Mouse (Mus musculus) forebrain, embryonic 15.5 days (tissue): ENCODE data around the gene Tdo2. TPM values are rescaled to one million over a fixed set of nuclear protein-coding genes. Genes with fewer than 3 reads are reported as not detected.

Experiments
- ATAC-seq: fragments of 200-750 bp; cut with Nextera tagmentation; replicated peaks from 2 replicates; pipeline ENCODE4 v1.8.0; 2017; ENCODE audit warnings: mild to moderate bottlenecking, moderate TSS enrichment, moderate library complexity
- H3K27ac ChIP-seq: fragments of 300-500 bp; sonication (generic); replicated peaks from 2 replicates; pipeline ENCODE4 v1.5.1; 2015; ENCODE audit warnings: mild to moderate bottlenecking, inconsistent platforms
- H3K27me3 ChIP-seq: fragments of 300-500 bp; sonication (generic); 2 replicates; pipeline ENCODE4 v1.6.1; 2015; ENCODE audit warnings: inconsistent platforms
- H3K36me3 ChIP-seq: fragments of 300-500 bp; sonication (generic); 2 replicates; pipeline ENCODE4 v1.6.1; 2015; ENCODE audit warnings: mild to moderate bottlenecking, inconsistent platforms
- H3K4me1 ChIP-seq: fragments of 300-500 bp; sonication (generic); 2 replicates; pipeline ENCODE4 v1.6.1; 2015; ENCODE audit warnings: inconsistent platforms
- H3K4me2 ChIP-seq: fragments of 300-500 bp; sonication (generic); replicated peaks from 2 replicates; pipeline ENCODE4 v1.6.1; 2015; ENCODE audit warnings: mild to moderate bottlenecking, inconsistent platforms
- H3K4me3 ChIP-seq: fragments of 300-500 bp; sonication (generic); 2 replicates; pipeline ENCODE4 v1.5.1; 2015; ENCODE audit warnings: mild to moderate bottlenecking, inconsistent platforms
- H3K9ac ChIP-seq: fragments of 300-500 bp; sonication (generic); replicated peaks from 2 replicates; pipeline ENCODE4 v1.6.1; 2015; ENCODE audit warnings: mild to moderate bottlenecking, inconsistent platforms
- H3K9me3 ChIP-seq: fragments of 300-500 bp; sonication (generic); 2 replicates; pipeline ENCODE4 v1.6.1; 2016; ENCODE audit warnings: inconsistent platforms
- WGBS: fragments of 180-500 bp; shearing (Covaris S2); methylation state at CpG from one replicate; pipeline ENCODE4 v1.1.7; 2015; ENCODE audit warnings: mixed read lengths; 5-methylcytosine and 5-hydroxymethylcytosine counted together
- polyA plus RNA-seq: library from polyadenylated mRNA; unstranded; fragments of >200 nt; fragmentation: Nextera tagmentation; extraction: Ambion mirVana; gene quantifications from 2 replicates; pipeline ENCODE4 v1.2.1, GENCODE M21; 2015

Tdo2 gene
- polyA plus RNA-seq, 1 experiment from 2014 or later: 2.0 TPM

DNA sequence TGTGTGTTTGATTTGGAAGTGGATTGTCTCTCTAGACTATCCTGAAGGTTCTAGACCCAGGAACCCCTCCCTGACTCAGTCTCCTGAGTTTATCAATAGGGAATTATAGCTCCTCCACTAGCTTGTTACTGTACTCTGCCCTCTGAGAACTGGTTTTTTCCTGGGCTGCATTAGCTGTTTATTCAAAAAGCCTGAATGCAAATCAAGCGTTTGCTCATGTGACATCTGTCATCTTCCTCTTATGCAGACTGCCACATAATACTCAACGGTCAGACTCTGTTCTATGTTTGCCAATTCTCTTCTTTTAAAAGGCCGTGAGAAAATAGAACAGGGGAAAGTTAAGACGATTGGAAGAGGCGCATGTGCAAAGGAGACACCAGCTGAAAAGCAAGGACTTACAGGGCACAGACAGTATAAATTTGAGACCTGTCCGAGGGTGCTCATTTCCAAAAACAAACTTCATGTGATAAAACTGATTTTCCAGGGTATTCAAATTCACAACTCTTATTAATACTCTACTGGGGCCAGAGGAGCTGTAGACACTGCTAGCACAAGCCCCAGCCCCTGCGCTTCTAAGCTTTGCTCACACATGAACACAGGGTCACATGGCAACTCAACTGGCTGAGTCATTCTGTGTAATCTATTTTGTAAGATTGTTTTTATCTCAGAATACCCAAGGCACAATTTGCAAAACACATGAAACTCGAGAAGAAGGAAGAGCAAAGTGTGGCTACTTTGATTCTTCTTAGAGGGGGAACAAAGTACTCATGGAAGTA lies 7.3 kb upstream of the Tdo2 start:
- no peak for ATAC-seq
- 75% methylated on average over 8 of the region's 8 CpGs for WGBS

DNA sequence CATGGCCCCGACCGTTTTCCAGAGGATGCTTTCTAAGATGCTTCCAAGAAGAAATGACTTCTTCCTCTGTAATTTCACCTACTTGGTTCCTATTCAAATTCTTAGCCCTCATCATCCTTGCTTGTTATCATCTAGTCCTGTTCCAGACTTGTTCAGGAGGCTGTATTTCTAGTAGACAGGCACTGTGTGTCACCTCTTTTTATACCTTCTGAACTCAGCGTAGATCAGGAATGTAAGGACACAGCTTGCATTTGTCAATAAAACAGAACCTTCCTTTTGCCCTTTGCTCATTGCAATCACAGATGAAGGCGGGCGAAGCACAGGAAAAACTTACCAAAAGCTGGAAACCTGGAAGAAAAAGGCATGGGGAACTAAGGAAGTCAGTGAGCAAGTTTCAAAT lies 6.0 kb upstream of the Tdo2 start, which contains the start of gene Asic5:
TSS of gene Asic5 (plus strand) at position 301 of the 400 bp plus-strand sequence.
- Histone ChIP-seq H3K36me3 (no peaks in the 10 kb centered on the region), H3K9me3 (no peaks in the 10 kb centered on the region), H3K4me3 (no peak within 1 kb of the TSS), H3K27me3 (no peaks in the 10 kb centered on the region), H3K4me2 (no peak within 1 kb of the TSS), H3K9ac (no peak within 1 kb of the TSS), H3K4me1 (no peaks in the 10 kb centered on the region), H3K27ac (no peak within 1 kb of the TSS)
- ATAC-seq: no peak
- WGBS: 95% methylated on average over 5 of the region's 5 CpGs

More for the DNA sequence above, 7.3 kb upstream of the Tdo2 start:
- Histone ChIP-seq H3K9me3 (no peaks in the 10 kb centered on the region), H3K4me3 (no peak overlapping the region), H3K4me1 (no peaks in the 10 kb centered on the region), H3K27me3 (no peaks in the 10 kb centered on the region), H3K9ac (no peak overlapping the region), H3K4me2 (no peak overlapping the region), H3K36me3 (no peaks in the 10 kb centered on the region), H3K27ac (no peak overlapping the region)

- no peak overlapping the region for H3K4me3 ChIP-seq
- H3K27me3 ChIP-seq: no peaks in the 10 kb centered on the region
- ATAC-seq: no peak
- H3K36me3 ChIP-seq: no peaks in the 10 kb centered on the region
- 91% methylated on average over 5 of the region's 5 CpGs for WGBS
- no peak overlapping the region for H3K9ac ChIP-seq
- H3K9me3 ChIP-seq: no peaks in the 10 kb centered on the region
- H3K27ac ChIP-seq: no peak overlapping the region
- no peak overlapping the region for H3K4me2 ChIP-seq
- no peaks in the 10 kb centered on the region for H3K4me1 ChIP-seq
These were observed 5.6 kb upstream of the Tdo2 start for GRCm38 (mm10) chr3:81981576-81981975.

DNA sequence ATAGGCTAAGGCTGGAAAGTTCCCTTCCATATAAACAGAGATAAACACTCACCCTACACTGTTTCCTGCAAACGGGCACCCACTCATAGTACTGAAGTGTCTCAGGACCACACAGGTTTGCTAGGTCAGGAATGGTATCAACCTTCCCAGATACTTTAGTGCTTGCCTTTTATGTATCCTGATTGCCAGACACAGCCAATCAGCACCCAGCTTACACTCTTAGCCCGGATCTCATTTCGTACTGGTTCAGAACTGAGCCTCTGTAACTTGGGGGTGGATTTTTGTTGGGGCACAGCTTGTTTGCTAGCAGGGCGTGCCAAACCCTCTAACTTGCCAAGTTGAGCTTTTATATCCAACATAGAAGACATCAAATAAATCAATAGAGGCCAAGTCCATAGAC lies 395 bp downstream of the Tdo2 start:
- no peaks in the 10 kb centered on the region for H3K9me3 ChIP-seq
- H3K4me3 ChIP-seq: no peak overlapping the region
- H3K36me3 ChIP-seq: no peaks in the 10 kb centered on the region
- no peak for ATAC-seq
- no peak overlapping the region for H3K27ac ChIP-seq
- H3K4me1 ChIP-seq: no peaks in the 10 kb centered on the region
- WGBS: 70% methylated on average over 4 of the region's 4 CpGs
- no peaks in the 10 kb centered on the region for H3K27me3 ChIP-seq
- no peak overlapping the region for H3K4me2 ChIP-seq
- H3K9ac ChIP-seq: no peak overlapping the region

DNA sequence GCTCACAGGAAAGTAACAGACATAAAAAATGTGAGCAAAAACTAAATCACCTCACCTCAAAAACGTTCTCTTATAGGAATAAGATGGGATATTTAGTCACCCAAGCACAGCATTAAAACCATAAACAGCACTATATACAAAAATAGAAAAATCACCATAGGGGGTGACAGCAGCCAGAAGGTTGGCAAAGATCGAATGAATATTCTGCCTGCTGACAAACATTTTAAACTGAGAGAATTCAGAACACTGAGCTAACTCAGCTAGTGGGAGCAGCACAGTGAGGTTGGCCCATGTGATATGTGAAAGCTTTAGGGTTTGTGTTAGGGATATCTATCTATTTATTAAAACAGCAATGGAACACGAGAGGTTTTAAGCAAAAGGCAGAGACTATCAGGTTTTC lies 11.4 kb downstream of the Tdo2 start:
- H3K9ac ChIP-seq: no peak overlapping the region
- H3K4me1 ChIP-seq: no peaks in the 10 kb centered on the region
- no peaks in the 10 kb centered on the region for H3K36me3 ChIP-seq
- no peaks in the 10 kb centered on the region for H3K9me3 ChIP-seq
- H3K27ac ChIP-seq: no peak overlapping the region
- H3K4me3 ChIP-seq: no peak overlapping the region
- 58% methylated on average over 3 of the region's 3 CpGs for WGBS
- H3K4me2 ChIP-seq: no peak overlapping the region
- ATAC-seq: no peak
- no peaks in the 10 kb centered on the region for H3K27me3 ChIP-seq

- H3K4me1 ChIP-seq: no peaks in the 10 kb centered on the region
- no peaks in the 10 kb centered on the region for H3K27me3 ChIP-seq
- no peak overlapping the region for H3K4me3 ChIP-seq
- H3K9me3 ChIP-seq: no peaks in the 10 kb centered on the region
- no peaks in the 10 kb centered on the region for H3K36me3 ChIP-seq
- H3K4me2 ChIP-seq: no peak overlapping the region
- no peak for ATAC-seq
- WGBS: 75% methylated on average over 5 of the region's 5 CpGs
- H3K27ac ChIP-seq: no peak overlapping the region
- H3K9ac ChIP-seq: no peak overlapping the region
These were observed 12.2 kb downstream of the Tdo2 start for GRCm38 (mm10) chr3:81963768-81964167.

DNA sequence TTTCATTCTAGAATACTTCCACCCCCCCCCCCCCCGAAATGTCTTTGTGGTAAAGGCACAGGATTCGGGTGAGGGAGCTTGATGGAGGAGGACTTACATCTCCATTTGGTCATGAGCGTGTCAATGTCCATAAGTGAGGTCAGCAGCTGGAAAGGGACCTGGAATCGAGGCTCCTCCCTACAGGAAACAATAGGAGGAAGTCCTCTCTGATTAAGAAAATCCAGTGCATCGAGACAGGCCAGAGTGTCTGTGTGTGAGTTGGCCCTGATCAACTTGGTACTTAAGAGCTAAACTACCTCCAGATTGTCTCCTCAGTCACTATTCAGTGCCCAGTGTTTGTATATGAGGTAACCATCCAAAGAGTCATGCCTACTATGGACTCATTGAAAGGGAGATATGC lies 14.7 kb downstream of the Tdo2 start:
- no peak overlapping the region for H3K9ac ChIP-seq
- no peak overlapping the region for H3K27ac ChIP-seq
- 88% methylated on average over 5 of the region's 5 CpGs for WGBS
- no peaks in the 10 kb centered on the region for H3K9me3 ChIP-seq
- no peaks in the 10 kb centered on the region for H3K4me1 ChIP-seq
- H3K4me2 ChIP-seq: no peak overlapping the region
- no peaks in the 10 kb centered on the region for H3K27me3 ChIP-seq
- H3K4me3 ChIP-seq: no peak overlapping the region
- no peaks in the 10 kb centered on the region for H3K36me3 ChIP-seq
- no peak for ATAC-seq

DNA sequence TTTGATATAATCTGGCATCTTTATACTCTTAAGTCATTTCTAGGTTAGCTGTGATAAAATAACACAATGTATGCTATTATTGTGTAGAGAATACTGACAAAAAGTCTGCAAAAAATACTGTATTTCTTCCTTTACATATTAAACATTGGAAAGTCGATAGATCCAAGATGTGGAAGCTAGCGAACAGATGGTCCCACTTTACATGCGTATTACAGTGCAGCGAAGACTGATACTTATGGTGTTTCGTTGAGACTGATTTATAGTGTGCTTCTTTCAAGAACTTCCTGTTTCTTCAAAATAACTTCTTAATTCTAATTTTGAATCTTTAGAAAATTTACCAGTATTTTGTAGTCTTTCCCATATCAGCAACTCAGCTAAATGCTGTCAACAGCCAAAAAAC lies 18.5 kb downstream of the Tdo2 start:
- ATAC-seq: no peak
- no peaks in the 10 kb centered on the region for H3K4me1 ChIP-seq
- H3K4me2 ChIP-seq: no peak overlapping the region
- H3K27me3 ChIP-seq: no peaks in the 10 kb centered on the region
- 69% methylated on average over 5 of the region's 5 CpGs for WGBS
- no peak overlapping the region for H3K4me3 ChIP-seq
- H3K9ac ChIP-seq: no peak overlapping the region
- no peaks in the 10 kb centered on the region for H3K9me3 ChIP-seq
- H3K27ac ChIP-seq: no peak overlapping the region; the same call in 1 of the 2 replicates
- no peaks in the 10 kb centered on the region for H3K36me3 ChIP-seq

DNA sequence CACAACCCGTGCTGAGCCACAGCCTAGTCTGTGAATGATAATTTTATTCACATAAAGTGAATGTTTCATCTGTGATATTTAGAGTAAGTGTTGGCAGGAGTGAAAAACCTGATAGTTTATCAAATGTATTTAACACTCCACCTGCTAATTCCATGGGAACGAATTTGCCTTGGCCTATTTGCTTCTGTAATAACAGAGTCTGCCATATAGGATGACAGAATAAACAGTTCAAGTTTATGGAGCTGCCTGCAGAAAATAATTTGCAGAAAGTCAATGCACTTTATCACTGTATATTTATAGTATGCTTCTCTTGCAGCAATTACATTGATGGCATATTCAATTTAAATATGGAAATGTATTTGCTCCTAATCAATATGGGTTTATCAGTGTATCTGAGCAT lies 24.2 kb downstream of the Tdo2 start:
- peak; percentile 60; the same call in 1 of the 2 replicates for ATAC-seq
- no peak overlapping the region for H3K27ac ChIP-seq
- H3K9ac ChIP-seq: no peak overlapping the region
- no peaks in the 10 kb centered on the region for H3K27me3 ChIP-seq
- no peak overlapping the region for H3K4me2 ChIP-seq
- no peaks in the 10 kb centered on the region for H3K4me1 ChIP-seq
- no peaks in the 10 kb centered on the region for H3K9me3 ChIP-seq
- 57% methylated on average over 2 of the region's 2 CpGs for WGBS
- no peak overlapping the region for H3K4me3 ChIP-seq
- H3K36me3 ChIP-seq: no peaks in the 10 kb centered on the region

- no peaks in the 10 kb centered on the region for H3K9me3 ChIP-seq
- no peak overlapping the region for H3K4me2 ChIP-seq
- H3K4me3 ChIP-seq: no peak overlapping the region
- ATAC-seq: no peak
- H3K9ac ChIP-seq: no peak overlapping the region
- H3K27ac ChIP-seq: no peak overlapping the region
- no peaks in the 10 kb centered on the region for H3K4me1 ChIP-seq
- 87% methylated on average over 1 of the region's 1 CpGs for WGBS
- no peaks in the 10 kb centered on the region for H3K36me3 ChIP-seq
- H3K27me3 ChIP-seq: no peaks in the 10 kb centered on the region
These were observed 27.0 kb downstream of the Tdo2 start for GRCm38 (mm10) chr3:81949048-81949447.

DNA sequence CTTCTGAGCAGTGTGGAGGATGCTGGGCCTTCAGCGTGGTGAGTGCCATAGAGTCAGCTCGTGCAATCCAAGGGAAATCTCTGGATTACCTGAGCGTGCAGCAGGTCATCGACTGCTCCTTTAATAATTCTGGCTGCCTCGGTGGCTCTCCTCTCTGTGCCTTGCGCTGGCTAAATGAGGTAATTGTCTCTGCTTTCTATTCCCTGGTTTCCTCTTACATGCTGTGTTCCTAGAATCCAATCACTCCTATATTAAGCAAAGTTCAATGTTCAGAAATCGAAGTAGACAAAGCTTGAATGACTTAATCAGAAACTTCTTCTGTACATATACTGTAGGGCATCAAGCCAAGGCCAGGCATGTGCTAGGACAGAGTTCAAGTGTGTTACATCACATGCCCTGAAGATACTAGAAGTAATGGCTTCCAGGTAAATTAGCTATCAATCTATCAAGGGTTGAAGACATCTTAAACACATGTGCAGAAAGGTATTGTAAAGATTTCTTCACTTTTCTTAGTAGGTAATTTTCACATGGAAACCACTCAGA lies 31.1 kb downstream of the Tdo2 start:
- Histone ChIP-seq H3K9me3 (no peaks in the 10 kb centered on the region), H3K4me1 (no peaks in the 10 kb centered on the region), H3K4me2 (no peak overlapping the region), H3K36me3 (no peaks in the 10 kb centered on the region), H3K27ac (no peak overlapping the region), H3K4me3 (no peak overlapping the region), H3K9ac (no peak overlapping the region), H3K27me3 (no peaks in the 10 kb centered on the region)
- 92% methylated on average over 7 of the region's 7 CpGs for WGBS
- ATAC-seq: no peak

- Histone ChIP-seq H3K9ac (no peak overlapping the region), H3K4me3 (no peak overlapping the region), H3K9me3 (no peaks in the 10 kb centered on the region), H3K4me1 (no peaks in the 10 kb centered on the region), H3K36me3 (no peaks in the 10 kb centered on the region), H3K27ac (no peak overlapping the region), H3K4me2 (no peak overlapping the region), H3K27me3 (no peaks in the 10 kb centered on the region)
- ATAC-seq: no peak
- WGBS: 74% methylated on average over 3 of the region's 3 CpGs
These were observed 32.9 kb downstream of the Tdo2 start for GRCm38 (mm10) chr3:81943097-81943496.

DNA sequence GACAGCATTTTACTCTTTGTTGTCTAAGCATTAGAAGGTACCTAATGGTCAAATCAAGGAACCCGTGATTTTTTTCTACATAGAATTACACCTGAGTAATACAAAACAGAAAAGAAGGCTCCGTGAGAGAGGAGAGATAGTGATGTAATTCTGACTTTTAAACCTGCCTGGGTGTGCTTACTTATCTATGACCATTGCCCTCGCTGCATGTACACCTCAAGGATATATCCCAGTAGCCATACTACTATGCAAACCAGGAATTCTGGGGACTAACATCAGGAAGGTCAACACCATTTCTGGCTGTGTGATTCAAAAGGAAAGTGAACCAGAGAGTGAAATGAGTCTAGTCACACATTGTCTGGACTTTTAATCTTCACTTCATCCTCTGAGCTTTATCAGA lies 33.7 kb downstream of the Tdo2 start:
- H3K4me1 ChIP-seq: no peaks in the 10 kb centered on the region
- H3K4me2 ChIP-seq: no peak overlapping the region
- WGBS: 95% methylated on average over 3 of the region's 3 CpGs
- no peaks in the 10 kb centered on the region for H3K36me3 ChIP-seq
- H3K27ac ChIP-seq: no peak overlapping the region
- no peak for ATAC-seq
- no peaks in the 10 kb centered on the region for H3K27me3 ChIP-seq
- H3K4me3 ChIP-seq: no peak overlapping the region
- H3K9ac ChIP-seq: no peak overlapping the region
- H3K9me3 ChIP-seq: no peaks in the 10 kb centered on the region
